Mouse (Mus musculus) erythroblast, embryonic 14.5 days (primary cell): Measurements from ENCODE around the gene Cyp2c65. TPM values are rescaled to one million over a fixed set of nuclear protein-coding genes. Genes with fewer than 3 reads are reported as not detected.
"Not testable (repeated sequence)": the region's sequence is repeated elsewhere in the genome, so short reads cannot be mapped to it uniquely, and the experiment has no call there.

Source experiments
- H3K27me3 ChIP-seq: 2 replicates; pipeline ENCODE4 v1.6.1; 2012; ENCODE audit warnings: inconsistent platforms; ENCODE audit not compliant: control insufficient read depth
- H3K36me3 ChIP-seq: 2 replicates; pipeline ENCODE4 v1.6.1; 2012; ENCODE audit warnings: mild to moderate bottlenecking, inconsistent platforms; ENCODE audit not compliant: control insufficient read depth
- H3K4me1 ChIP-seq: 2 replicates; pipeline ENCODE4 v1.6.1; 2012; ENCODE audit warnings: inconsistent platforms; ENCODE audit not compliant: control insufficient read depth
- H3K4me3 ChIP-seq: replicated peaks from 2 replicates; pipeline ENCODE3; 2012; ENCODE audit warnings: moderate library complexity, mild to moderate bottlenecking, inconsistent platforms
- H3K9me3 ChIP-seq: 2 replicates; pipeline ENCODE4 v1.6.1; 2012; ENCODE audit warnings: low read length, inconsistent platforms, mixed read lengths; ENCODE audit not compliant: control insufficient read depth
- GATA1 ChIP-seq: IDR thresholded peaks from 2 replicates; pipeline ENCODE4 v1.6.1; 2012; ENCODE audit warnings: low read length, inconsistent platforms, mixed read lengths
- TAL1 ChIP-seq: IDR thresholded peaks from 3 replicates; pipeline ENCODE4 v1.6.1; 2012; ENCODE audit warnings: low read length, inconsistent platforms, mixed read lengths
- polyA plus RNA-seq: library from polyadenylated mRNA; stranded (reverse); fragments of >175 nt; gene quantifications from 2 replicates; pipeline ENCODE4 v1.2.3, GENCODE M21; 2012

Cyp2c65 gene
- polyA plus RNA-seq, result not detected in 2 replicates

GRCm38 (mm10) chr19:39060719-39061118 is at the start of gene Cyp2c65:
Gene Cyp2c65, plus strand, starts transcription at chr19:39061015.
- Histone ChIP-seq H3K4me1 (no peaks in the 10 kb centered on the region), H3K4me3 (no peak within 1 kb of the TSS), H3K27me3 (no peaks in the 10 kb centered on the region), H3K9me3 (no peaks in the 10 kb centered on the region), H3K36me3 (no peaks in the 10 kb centered on the region)
- TF ChIP-seq GATA1 (no peak), TAL1 (no peak)

- Histone ChIP-seq H3K27me3 (no peaks in the 10 kb centered on the region), H3K36me3 (no peaks in the 10 kb centered on the region), H3K9me3 (no peaks in the 10 kb centered on the region), H3K4me3 (no peak overlapping the region), H3K4me1 (no peaks in the 10 kb centered on the region)
- TF ChIP-seq TAL1, result no peak
- no peak for TF ChIP-seq GATA1
Measured at GRCm38 (mm10) chr19:39057928-39058327, 2.9 kb upstream of the Cyp2c65 start.

- H3K4me1 ChIP-seq, H3K36me3 ChIP-seq, H3K27me3 ChIP-seq, H3K4me3 ChIP-seq: not testable (repeated sequence)
- H3K9me3 ChIP-seq, result peaks cover 17% of the 10 kb centered on the region
Measured at GRCm38 (mm10) chr19:39098779-39099178, 38.0 kb downstream of the Cyp2c65 start.

GRCm38 (mm10) chr19:39113644-39114043 is 52.8 kb downstream of the Cyp2c65 start, which contains the start of gene Cyp2c66:
Gene Cyp2c66, plus strand, starts transcription at chr19:39113898.
- no peaks in the 10 kb centered on the region for H3K36me3 ChIP-seq
- H3K27me3 ChIP-seq, result no peaks in the 10 kb centered on the region
- no peak for TF ChIP-seq TAL1
- TF ChIP-seq GATA1, result no peak
- no peaks in the 10 kb centered on the region for H3K9me3 ChIP-seq
- H3K4me3 ChIP-seq, result no peak within 1 kb of the TSS
- no peaks in the 10 kb centered on the region for H3K4me1 ChIP-seq

Other genes with a start within 250 kb of the Cyp2c65 start
- gene Noc3l, start 241.8 kb upstream of the Cyp2c65 start, polyA plus RNA-seq, result 0.01 and 0.03 TPM in 2 replicates
- gene Tbc1d12, start 224.4 kb upstream of the Cyp2c65 start, polyA plus RNA-seq, result 0.25 and 0.32 TPM in 2 replicates
- 0.28 and 0.35 TPM in 2 replicates for gene Hells, start 130.1 kb upstream of the Cyp2c65 start, polyA plus RNA-seq
- gene Cyp2c55, start 54.0 kb upstream of the Cyp2c65 start, polyA plus RNA-seq, result 0.02 TPM in 1 of 2 replicates, not detected in the other
- not detected in 2 replicates for gene Cyp2c66, start 52.9 kb downstream of the Cyp2c65 start, polyA plus RNA-seq
- not detected in 2 replicates for gene Cyp2c29, start 208.4 kb downstream of the Cyp2c65 start, polyA plus RNA-seq